Mouse (Mus musculus): ENCODE results near the gene Dgke.
"Not testable (repeated sequence)": the region's sequence is repeated elsewhere in the genome, so short reads cannot be mapped to it uniquely, and the experiment has no call there.

The Dgke gene

GRCm38 (mm10) chr11:89066750-89067149, at the start of gene Dgke:
TSS of gene Dgke (minus strand) at chr11:89066850.
- no peak for DNase-seq

DNA sequence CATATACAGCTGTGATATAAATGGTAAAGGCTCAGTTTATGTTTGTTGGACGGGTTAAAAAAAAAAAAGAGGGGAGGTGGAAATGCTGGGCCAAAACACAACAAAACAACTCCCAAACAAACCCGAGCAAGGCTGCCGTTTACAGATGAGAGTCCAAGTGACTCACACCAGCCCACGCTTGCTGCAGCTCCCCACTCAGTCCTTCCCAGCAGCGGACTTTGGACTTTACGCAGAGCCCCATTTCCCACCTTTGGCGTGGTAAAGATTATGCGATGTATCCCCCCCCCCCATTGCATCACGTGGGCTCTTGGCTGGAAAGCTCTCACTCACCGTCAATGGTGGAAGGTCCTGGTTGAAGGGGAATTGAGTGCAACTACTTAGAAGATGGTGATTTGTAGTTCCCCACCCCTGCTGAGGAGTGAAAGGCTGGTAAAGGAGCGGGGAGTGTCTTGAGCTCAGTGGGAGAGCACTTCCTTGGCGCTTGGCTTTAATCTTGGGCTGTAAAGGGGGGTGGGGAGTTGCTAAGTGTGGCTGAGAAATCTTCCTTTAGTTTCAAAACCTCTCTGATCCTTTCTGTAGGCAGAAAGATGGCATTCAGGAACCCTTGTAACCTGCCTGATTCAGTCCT, 40.6 kb upstream of the Dgke start:
- no peak for DNase-seq

- DNase-seq: no peak
Measured at GRCm38 (mm10) chr11:89105823-89106222, 39.2 kb upstream of the Dgke start.

GRCm38 (mm10) chr11:89105211-89105610, 38.6 kb upstream of the Dgke start:
- DNase-seq: no peak

GRCm38 (mm10) chr11:89103166-89103565, 36.5 kb upstream of the Dgke start:
- peak; percentile 16 for DNase-seq

GRCm38 (mm10) chr11:89100826-89101321, 34.2 kb upstream of the Dgke start:
- peak; percentile 51 for DNase-seq

DNA sequence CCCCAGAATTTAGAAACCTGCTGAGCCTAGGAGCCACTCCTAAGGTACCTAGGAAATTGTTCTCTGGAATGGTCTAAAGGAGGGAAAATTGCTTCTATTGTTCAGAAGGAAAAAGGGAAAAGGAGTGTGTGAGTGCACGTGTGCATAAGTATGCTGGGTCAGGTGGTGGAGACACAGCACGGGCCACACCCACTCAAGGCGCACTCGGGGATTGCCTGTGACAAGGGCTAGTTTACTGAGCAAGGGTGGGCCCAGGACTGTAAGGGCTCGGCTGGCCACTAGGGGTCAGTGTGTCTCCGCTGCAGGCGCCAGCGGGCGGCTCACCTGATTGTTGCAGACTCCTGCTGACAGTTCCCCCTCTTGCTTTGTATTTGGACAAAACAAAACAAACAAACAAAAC, 33.8 kb upstream of the Dgke start:
- DNase-seq: peak; percentile 85

- no peak for DNase-seq
Measured at GRCm38 (mm10) chr11:89098930-89099329, 32.3 kb upstream of the Dgke start.

DNA sequence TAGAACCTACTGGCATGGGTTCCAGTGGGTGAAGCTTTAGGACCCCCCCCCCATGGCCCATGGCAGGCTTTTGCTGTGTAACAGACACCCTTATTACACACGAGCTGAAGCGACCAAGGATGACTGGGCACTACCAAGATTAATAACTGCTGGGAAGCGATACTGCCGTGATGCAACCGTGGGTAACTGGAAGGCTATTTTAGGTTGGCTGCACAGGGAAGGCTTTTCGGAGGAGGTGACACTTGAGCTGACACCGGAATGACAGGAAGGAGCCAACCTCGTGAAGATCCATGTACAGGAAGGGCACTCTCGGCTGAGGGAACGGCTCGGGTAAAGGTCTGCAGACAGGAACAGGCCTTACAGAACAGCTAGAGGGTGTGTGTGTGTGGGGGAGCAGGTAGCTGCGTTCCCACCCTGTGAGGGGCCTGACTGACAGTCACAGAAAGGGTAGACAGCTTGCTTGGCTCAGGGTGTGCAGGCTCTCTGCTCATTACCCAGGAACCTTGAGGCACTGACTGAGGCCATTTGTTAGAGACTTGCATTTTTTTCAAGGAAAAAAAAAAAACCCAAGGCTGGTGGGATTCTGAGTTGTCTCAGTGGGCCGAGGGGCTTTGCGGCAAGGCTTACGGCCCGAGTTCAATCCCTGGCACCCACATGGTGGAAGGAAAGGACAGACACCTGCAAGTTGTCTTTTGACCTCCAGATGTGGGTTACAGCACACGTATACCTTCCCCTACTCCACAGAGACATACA, 31.6 kb upstream of the Dgke start:
- DNase-seq: no peak

DNA sequence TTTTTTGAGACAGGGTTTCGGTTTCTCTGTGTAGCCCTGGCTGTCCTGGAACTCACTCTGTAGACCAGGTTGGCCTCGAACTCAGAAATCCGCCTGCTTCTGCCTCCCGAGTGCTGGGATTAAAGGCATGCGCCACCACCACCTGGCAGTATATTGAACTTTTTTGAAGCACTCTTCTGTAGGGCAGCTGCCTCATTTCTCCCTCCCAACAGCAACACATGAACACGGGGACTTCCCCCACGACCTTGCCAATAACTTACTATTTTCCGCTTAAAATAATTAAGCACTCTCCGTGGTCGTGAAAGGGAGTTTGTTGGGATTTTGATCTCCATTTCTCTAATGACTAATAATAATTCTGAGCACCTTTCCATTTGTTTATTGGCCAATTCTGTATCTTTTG, 30.6 kb upstream of the Dgke start:
- DNase-seq: not testable (repeated sequence)

GRCm38 (mm10) chr11:89095306-89095705, 28.7 kb upstream of the Dgke start:
- DNase-seq: no peak

DNA sequence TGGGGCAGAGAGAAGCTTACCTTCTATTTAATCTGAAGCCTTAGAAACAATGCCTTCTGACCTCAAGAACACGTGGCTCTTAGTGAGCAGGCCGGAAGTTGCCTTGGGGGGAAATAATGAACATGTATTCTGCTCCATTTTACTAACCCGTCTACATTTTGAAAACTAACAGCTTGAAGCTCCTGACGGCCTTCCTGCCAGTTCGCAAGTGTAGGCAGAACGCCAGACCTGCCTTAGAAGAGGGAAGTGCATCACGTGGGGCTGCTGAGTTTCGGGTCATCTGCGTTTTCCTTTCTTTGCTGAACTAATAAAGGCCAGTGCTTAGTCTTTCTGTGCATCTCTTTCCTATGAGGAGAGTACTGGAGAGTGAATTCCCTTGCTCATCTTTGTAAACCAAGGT, 26.1 kb upstream of the Dgke start:
- peak; percentile 41 for DNase-seq

- DNase-seq: not testable (repeated sequence)
Measured at GRCm38 (mm10) chr11:89090359-89090758, 23.7 kb upstream of the Dgke start.

DNA sequence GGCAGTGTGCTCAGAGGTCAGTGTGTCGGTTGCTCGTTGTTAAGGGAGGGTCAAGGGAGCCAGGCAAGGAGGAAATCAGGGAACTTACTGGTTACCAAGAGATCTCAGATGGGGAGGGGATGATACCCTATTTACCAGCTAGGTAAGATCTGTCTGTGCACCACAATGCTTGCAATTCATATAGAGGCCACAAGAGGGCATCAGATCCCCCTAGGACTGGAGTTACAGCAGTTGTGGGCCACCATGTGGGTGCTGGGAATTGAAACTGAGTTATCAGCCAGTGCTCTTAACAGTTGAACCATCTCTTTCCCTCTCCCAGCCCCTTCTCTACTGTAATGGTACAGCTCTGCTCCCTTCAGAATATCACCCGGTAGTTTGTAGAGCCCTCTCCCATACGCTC, 22.1 kb upstream of the Dgke start:
- DNase-seq: no peak

DNA sequence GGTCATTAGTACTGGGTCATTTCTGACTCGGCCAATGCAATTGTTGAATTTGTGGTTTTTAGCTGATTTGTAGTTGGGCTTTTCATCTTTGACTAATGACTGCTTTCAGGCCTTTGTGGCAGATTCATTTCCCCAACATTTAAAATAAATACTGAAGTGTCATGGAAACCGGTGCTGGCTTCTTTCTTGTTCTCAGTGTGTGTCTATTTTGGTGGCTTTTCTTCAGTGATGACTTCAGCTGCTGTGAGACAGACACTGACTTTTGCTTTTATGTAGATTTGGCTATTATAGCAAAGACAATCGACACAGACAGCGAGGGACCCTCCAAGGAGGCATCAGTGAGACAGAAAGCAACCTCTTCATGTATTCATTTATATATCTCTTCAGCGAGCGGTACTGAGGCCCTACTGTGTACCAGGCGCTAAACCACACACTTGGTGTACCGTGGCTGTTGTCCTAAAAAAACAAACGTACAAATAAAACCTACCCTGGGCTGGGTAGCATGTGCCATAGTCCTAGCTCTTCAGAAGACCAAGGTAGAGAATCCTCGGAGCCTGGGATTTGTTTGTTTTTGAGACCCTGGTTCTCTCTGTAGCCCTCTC, 19.7 kb upstream of the Dgke start:
- no peak for DNase-seq

- peak; percentile 21 for DNase-seq
Measured at GRCm38 (mm10) chr11:89084601-89085000, 18.0 kb upstream of the Dgke start.

- not testable (repeated sequence) for DNase-seq
Measured at GRCm38 (mm10) chr11:89082691-89083090, 16.0 kb upstream of the Dgke start.

DNA sequence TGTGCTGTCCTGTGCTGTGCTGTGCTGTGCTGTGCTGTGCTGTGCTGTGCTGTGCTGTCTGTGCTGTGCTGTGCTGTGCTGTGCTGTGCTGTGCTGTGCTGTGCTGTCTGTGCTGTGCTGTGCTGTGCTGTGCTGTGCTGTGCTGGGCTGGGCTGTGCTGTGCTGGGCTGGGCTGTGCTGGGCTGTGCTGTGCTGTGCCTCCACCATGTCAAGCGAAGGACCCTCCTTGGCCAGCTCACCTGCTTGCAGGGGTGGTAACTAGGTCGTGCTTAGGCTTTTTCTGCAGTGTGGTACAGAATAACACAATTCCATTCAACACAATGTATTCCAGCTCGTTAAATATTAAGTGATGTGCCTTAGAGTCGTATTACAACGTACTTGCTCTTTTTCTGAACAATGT, 15.3 kb upstream of the Dgke start:
- DNase-seq: not testable (repeated sequence)

- DNase-seq: no peak
Measured at GRCm38 (mm10) chr11:89078996-89079680, 12.5 kb upstream of the Dgke start.

DNA sequence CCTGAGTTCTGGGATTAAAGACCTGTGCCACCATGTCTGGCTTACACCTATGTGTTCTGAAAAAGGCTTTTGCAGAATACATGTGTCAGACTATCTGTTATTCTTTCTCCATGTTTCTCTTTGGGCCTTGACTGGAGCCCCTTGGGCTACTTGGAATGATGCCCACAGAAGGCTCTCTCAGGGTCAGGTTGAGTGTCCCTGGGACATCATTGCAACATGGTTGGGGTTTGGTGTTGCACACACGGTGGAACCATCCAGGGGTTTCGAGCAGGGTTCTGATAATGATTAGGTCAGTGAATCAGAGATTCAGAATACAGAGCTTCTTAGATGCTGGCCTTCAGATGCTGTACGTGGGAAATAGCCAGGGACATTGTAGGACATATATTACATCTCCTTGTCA, 11.7 kb upstream of the Dgke start:
- no peak for DNase-seq

DNA sequence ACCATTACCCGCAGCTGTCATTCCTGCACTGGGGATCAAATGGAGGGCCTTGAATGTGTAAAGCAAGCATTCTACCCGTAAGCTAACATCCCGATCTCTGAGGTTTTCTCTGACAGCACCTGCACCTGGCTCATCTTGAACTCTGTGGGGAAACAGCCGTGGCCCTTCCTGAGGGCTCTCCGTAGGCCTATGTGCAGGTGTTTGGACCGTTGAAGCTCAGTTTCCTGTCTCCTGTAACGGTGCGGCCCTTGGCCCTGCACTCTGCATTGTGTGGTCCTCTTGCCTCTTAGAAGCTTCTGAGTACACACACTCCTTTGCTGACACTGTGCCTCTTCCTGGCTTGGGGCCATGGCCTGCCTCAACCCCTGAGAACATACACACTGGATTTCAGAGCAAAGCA, 11.0 kb upstream of the Dgke start:
- no peak for DNase-seq

DNA sequence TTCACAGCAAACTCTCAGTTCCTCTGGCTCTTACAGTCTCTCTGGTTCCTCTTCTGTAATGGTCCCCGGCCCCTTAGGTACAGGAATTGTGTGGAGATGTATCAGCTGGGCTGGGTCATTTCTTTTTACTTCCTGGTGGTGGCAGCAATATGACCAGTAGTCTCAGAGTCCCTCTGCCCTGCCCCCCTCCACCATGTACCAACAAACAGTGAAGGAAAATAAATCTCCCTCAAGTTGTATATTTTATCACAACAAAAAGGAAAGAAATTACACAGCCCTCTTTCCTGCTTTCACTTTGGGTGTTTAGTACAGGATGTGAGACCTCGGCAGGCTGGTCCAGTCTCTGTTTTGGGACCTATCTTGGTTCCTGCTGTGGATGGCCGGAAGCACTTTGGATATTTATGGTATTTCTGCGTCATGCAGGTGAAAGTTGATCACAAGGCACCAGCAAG, 9.7 kb upstream of the Dgke start:
- peak; percentile 19 for DNase-seq

DNA sequence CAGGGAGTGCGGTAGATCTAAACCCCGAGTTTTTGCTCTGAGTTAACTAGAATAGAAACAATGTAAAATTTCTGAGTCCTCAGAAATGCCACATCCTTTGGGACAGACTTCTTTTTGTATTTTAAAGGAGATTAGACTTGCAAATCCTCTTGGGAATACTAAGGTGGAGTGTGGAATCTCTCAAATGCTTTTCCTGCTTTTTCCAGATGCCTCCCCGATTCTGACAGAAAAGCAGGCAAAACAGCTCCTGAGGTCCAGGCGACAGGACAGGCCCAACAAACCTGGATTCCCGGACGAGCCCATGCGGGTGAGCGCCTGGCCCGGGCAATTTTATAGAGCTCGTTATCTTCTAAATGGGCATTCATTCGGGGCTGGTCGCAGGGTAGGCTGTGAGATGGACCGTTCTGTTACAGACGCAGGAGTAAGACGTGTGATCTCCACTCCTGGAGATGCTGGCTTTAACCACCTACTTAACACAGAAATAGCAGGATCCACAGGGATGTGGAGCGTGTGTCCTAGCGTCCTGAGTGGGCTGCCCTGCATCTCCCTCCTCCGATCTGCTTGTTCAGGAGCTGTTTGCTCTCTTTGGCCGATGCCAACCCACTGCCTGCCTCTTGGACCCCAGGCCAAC, 8.2 kb upstream of the Dgke start:
- no peak for DNase-seq
